Mouse (Mus musculus) ZHBTc4 (cell line): ENCODE results near the gene Bhlhe41.

Experiments used
- DNase-seq: peaks from one replicate; pipeline ENCODE4 v3.0.0-alpha.2; 2011; ENCODE audit warnings: low read depth, low spot score

Gene Bhlhe41

GRCm38 (mm10) chr6:145872010-145872409 lies 6.7 kb upstream of the Bhlhe41 start:
- DNase-seq = no peak

GRCm38 (mm10) chr6:145870991-145871390 lies 5.6 kb upstream of the Bhlhe41 start:
- DNase-seq = no peak

- DNase-seq = no peak
Observed at GRCm38 (mm10) chr6:145867111-145867510, 1.8 kb upstream of the Bhlhe41 start.

- DNase-seq = peak; percentile 88
Observed at GRCm38 (mm10) chr6:145865886-145866851, 811 bp upstream of the Bhlhe41 start.

- no peak for DNase-seq
Observed at GRCm38 (mm10) chr6:145864171-145864570, 1.2 kb downstream of the Bhlhe41 start.

GRCm38 (mm10) chr6:145863065-145863971 lies 2.0 kb downstream of the Bhlhe41 start:
- peak; percentile 92 for DNase-seq

- DNase-seq = no peak
Observed at GRCm38 (mm10) chr6:145862739-145863064, 2.7 kb downstream of the Bhlhe41 start.

- DNase-seq = no peak
Observed at GRCm38 (mm10) chr6:145862321-145862720, 3.0 kb downstream of the Bhlhe41 start.

GRCm38 (mm10) chr6:145861462-145862227 lies 3.7 kb downstream of the Bhlhe41 start:
- no peak for DNase-seq

GRCm38 (mm10) chr6:145860350-145860749 lies 5.0 kb downstream of the Bhlhe41 start:
- no peak for DNase-seq

- DNase-seq = no peak
Observed at GRCm38 (mm10) chr6:145858414-145858813, 6.9 kb downstream of the Bhlhe41 start.

GRCm38 (mm10) chr6:145857428-145857827 lies 7.9 kb downstream of the Bhlhe41 start:
- DNase-seq = no peak

- DNase-seq = peak; percentile 98
Observed at GRCm38 (mm10) chr6:145855720-145856551, 9.4 kb downstream of the Bhlhe41 start.

GRCm38 (mm10) chr6:145854756-145855155 lies 10.6 kb downstream of the Bhlhe41 start:
- no peak for DNase-seq

- no peak for DNase-seq
Observed at GRCm38 (mm10) chr6:145853356-145854079, 11.8 kb downstream of the Bhlhe41 start.

- DNase-seq = no peak
Observed at GRCm38 (mm10) chr6:145852708-145853107, 12.7 kb downstream of the Bhlhe41 start.

GRCm38 (mm10) chr6:145851956-145852355 lies 13.4 kb downstream of the Bhlhe41 start:
- DNase-seq = no peak

GRCm38 (mm10) chr6:145850789-145851188 lies 14.6 kb downstream of the Bhlhe41 start:
- DNase-seq = no peak

GRCm38 (mm10) chr6:145847661-145848060 lies 17.7 kb downstream of the Bhlhe41 start:
- no peak for DNase-seq

- DNase-seq = no peak
Observed at GRCm38 (mm10) chr6:145846948-145847347, 18.4 kb downstream of the Bhlhe41 start.
